Mouse (Mus musculus): ENCODE results near the gene Mxi1. TPM values are rescaled to one million over a fixed set of nuclear protein-coding genes. Genes with fewer than 3 reads are reported as not detected.
"Not testable (repeated sequence)": the region's sequence is repeated elsewhere in the genome, so short reads cannot be mapped to it uniquely, and the experiment has no call there.

Mxi1 gene
- polyA plus RNA-seq, 1 experiment from 2014 or later: 59.3 TPM

DNA sequence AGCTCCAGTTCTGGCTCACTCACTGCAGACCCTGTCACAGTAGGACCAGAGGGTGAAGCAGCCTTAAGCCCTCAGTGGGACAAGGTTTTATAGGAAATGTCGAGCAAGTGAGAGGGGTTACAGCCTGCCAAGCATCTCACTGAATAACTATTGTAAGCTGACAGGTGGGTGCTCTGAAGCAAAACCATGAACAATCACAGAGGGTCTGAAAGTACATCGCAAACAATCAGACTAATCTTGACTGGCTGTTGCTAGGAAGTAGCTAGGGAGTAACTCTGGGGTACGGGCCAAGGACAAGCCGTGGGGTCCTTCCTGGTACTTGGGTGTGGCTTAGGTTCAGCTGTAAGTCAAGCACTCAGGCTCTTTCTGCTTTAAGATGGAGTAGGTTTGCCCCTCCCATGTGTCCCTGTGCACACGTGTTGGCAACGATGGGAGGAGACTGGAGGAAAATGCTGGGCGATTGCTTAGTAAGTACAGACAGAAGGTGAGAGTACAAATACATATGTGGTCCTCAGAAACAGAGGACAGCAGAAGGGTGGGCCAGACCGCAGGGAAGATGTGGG is 82.5 kb downstream of the Mxi1 start:
- Histone ChIP-seq H3K4me2 (ENCODE audit: low read length) (no peak overlapping the region), H3K27ac (replicated peaks; ENCODE audit: low read depth, low read length) (no peak overlapping the region), H3K36me3 (ENCODE audit: control insufficient read depth, insufficient read depth, low read length) (peaks cover 12% of the 10 kb centered on the region), H3K9ac (replicated peaks; ENCODE audit: low read length) (no peak overlapping the region), H3K27me3 (ENCODE audit: control insufficient read depth, insufficient read depth, low read length) (no peaks in the 10 kb centered on the region), H3K4me1 (ENCODE audit: control insufficient read depth, insufficient read depth, low read length) (peaks cover 15% of the 10 kb centered on the region), H3K9me3 (ENCODE audit: control insufficient read depth, low read length) (no peaks in the 10 kb centered on the region), H3K4me3 (replicated peaks; ENCODE audit: low read depth, low read length) (no peak overlapping the region)
- no peak for ATAC-seq (ENCODE audit: low FRiP score, low TSS enrichment)
- no peak for DNase-seq
- WGBS: 44% methylated on average over 8 of the region's 8 CpGs

DNA sequence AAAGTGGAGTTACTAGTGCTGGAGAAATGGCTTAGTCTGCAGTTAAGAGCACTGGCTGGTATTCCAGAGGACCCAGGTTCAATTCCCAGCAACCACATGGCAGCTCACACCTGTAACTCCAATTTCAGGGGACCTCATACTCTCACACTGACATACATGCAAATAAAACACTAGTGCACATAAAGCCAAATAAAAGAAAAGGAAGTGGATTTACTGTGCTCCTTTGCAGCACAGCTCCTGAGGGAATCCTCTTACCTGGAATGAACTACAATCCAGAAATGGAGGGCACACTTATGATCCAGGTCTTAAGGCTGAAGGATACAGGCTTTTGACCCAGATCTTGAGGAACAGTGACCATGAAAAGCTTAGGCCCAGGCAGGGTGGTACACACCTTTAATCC is 83.3 kb downstream of the Mxi1 start:
- DNase-seq (no peak), ATAC-seq (ENCODE audit: low FRiP score, low TSS enrichment) (no peak)
- Histone ChIP-seq H3K4me2 (ENCODE audit: low read length) (no peak overlapping the region), H3K9ac (replicated peaks; ENCODE audit: low read length) (no peak overlapping the region), H3K9me3 (ENCODE audit: control insufficient read depth, low read length) (no peaks in the 10 kb centered on the region), H3K27me3 (ENCODE audit: control insufficient read depth, insufficient read depth, low read length) (no peaks in the 10 kb centered on the region), H3K4me1 (ENCODE audit: control insufficient read depth, insufficient read depth, low read length) (peaks cover 15% of the 10 kb centered on the region), H3K4me3 (replicated peaks; ENCODE audit: low read depth, low read length) (no peak overlapping the region), H3K27ac (replicated peaks; ENCODE audit: low read depth, low read length) (no peak overlapping the region), H3K36me3 (ENCODE audit: control insufficient read depth, insufficient read depth, low read length) (peaks cover 5% of the 10 kb centered on the region)

DNA sequence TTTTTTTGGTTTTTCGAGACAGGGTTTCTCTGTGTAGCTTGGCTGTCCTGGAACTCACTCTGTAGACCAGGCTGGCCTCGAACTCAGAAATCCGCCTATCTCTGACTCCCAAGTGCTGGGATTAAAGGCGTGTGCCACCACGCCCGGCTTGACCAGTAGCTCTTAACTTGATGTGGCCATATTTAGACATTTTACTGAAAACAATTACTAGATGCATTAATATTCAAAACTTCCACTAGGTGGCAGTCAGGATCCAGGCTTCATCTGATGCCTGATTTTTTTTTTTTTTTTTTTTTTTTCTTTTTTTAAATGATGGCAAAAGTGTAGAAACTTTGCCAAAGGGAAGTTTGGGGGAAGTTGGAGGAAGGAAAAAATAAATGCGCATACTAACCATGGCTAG is 84.2 kb downstream of the Mxi1 start:
- H3K4me1 ChIP-seq (ENCODE audit: control insufficient read depth, insufficient read depth, low read length): 0 out of 2 replicates have a peak, but pooled peaks cover 8% of the 10 kb centered on the region
- H3K27ac ChIP-seq (replicated peaks; ENCODE audit: low read depth, low read length): no peak overlapping the region
- no peaks in the 10 kb centered on the region for H3K36me3 ChIP-seq (ENCODE audit: control insufficient read depth, insufficient read depth, low read length)
- no peaks in the 10 kb centered on the region for H3K9me3 ChIP-seq (ENCODE audit: control insufficient read depth, low read length)
- H3K4me3 ChIP-seq (replicated peaks; ENCODE audit: low read depth, low read length): no peak overlapping the region
- WGBS: 15% methylated on average over 7 of the region's 7 CpGs
- H3K27me3 ChIP-seq (ENCODE audit: control insufficient read depth, insufficient read depth, low read length): no peaks in the 10 kb centered on the region
- H3K9ac ChIP-seq (replicated peaks; ENCODE audit: low read length): no peak overlapping the region
- H3K4me2 ChIP-seq (ENCODE audit: low read length): no peak overlapping the region
- ATAC-seq (ENCODE audit: low FRiP score, low TSS enrichment): no peak
- peak; percentile 87 for DNase-seq

DNA sequence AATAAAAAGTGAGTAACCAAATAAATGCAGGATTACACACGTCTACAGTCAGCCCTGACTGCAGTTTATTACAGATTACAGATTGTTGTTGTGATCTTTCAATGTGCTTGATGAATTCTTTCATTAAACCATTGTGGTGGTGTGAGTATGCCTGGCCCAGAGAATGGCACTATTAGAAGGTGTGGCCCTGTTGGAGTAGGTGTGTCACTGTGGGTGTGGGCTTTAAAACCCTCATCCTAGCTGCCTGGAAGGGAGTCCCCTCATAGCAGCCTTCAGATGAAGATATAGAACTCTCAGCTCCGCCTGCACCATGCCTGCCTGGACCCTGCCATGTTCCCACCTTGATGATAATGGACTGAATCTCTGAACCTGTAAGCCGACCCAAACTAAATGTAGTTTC is 84.6 kb downstream of the Mxi1 start:
- not testable (repeated sequence) for ATAC-seq (ENCODE audit: low FRiP score, low TSS enrichment); H3K4me3 ChIP-seq (replicated peaks; ENCODE audit: low read depth, low read length); H3K27ac ChIP-seq (replicated peaks; ENCODE audit: low read depth, low read length); H3K36me3 ChIP-seq (ENCODE audit: control insufficient read depth, insufficient read depth, low read length); DNase-seq; H3K9me3 ChIP-seq (ENCODE audit: control insufficient read depth, low read length); H3K9ac ChIP-seq (replicated peaks; ENCODE audit: low read length); H3K4me1 ChIP-seq (ENCODE audit: control insufficient read depth, insufficient read depth, low read length); H3K4me2 ChIP-seq (ENCODE audit: low read length); H3K27me3 ChIP-seq (ENCODE audit: control insufficient read depth, insufficient read depth, low read length)
- WGBS: 65% methylated on average over 3 of the region's 3 CpGs

DNA sequence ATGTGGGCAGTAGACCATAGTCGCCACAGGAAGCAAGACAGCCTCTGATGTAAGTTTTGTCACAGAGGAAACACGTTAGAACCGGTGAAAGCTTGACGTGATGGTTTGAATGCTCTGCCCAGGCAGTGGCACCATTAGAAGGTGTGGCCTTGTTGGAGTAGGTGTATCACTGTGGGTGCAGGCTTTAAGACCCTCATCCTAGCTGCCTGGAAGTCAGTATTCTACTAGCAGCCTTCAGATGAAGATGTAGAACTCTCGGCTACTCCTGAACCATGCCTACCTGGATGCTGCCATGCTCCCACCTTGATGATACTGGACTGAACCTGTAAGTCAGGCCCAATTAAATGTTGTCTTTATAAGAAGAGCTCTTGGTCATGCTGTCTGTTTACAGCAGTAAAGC is 85.5 kb downstream of the Mxi1 start:
- H3K9ac ChIP-seq (replicated peaks; ENCODE audit: low read length); H3K27ac ChIP-seq (replicated peaks; ENCODE audit: low read depth, low read length); H3K4me2 ChIP-seq (ENCODE audit: low read length); DNase-seq; H3K9me3 ChIP-seq (ENCODE audit: control insufficient read depth, low read length); H3K27me3 ChIP-seq (ENCODE audit: control insufficient read depth, insufficient read depth, low read length); H3K36me3 ChIP-seq (ENCODE audit: control insufficient read depth, insufficient read depth, low read length); H3K4me3 ChIP-seq (replicated peaks; ENCODE audit: low read depth, low read length); ATAC-seq (ENCODE audit: low FRiP score, low TSS enrichment); H3K4me1 ChIP-seq (ENCODE audit: control insufficient read depth, insufficient read depth, low read length): not testable (repeated sequence)
- 38% methylated on average over 5 of the region's 5 CpGs for WGBS

DNA sequence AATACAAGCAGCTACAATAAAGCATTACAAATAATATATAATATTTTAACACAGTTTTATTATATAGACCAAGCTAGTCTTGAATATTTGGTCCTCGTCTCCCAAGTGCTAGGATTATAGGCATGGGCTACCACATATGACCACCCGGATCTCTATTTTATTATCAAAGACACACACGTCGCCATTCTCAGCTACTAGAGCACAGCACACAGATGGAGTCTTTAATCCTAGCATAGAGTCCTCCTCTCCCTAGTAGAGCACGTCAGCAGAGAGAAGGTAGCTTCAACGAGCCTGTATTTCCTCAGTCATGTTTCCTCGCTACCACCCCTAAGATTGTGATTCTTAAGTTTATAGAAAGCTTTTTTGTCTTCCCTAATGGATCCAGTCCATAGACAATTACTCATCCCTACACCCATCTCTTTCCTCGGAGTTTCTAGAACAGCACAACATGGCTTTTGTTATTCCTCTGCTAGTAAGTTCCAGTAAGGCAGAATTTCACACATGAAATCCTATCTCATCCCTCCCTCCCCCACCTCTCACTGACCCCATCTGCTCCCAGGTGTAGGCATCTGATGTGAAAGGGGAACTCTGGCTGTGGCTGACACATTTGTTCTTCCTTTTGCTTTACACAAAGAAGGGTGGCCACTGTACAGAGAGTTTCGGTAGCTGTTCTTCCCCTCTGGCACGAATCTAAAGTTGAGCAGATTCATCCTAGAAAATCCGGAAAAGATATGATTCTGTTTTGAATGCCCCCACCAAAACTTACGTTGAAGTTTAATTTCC is 87.3 kb downstream of the Mxi1 start:
- ATAC-seq (ENCODE audit: low FRiP score, low TSS enrichment): no peak
- H3K9ac ChIP-seq (replicated peaks; ENCODE audit: low read length): no peak overlapping the region

DNA sequence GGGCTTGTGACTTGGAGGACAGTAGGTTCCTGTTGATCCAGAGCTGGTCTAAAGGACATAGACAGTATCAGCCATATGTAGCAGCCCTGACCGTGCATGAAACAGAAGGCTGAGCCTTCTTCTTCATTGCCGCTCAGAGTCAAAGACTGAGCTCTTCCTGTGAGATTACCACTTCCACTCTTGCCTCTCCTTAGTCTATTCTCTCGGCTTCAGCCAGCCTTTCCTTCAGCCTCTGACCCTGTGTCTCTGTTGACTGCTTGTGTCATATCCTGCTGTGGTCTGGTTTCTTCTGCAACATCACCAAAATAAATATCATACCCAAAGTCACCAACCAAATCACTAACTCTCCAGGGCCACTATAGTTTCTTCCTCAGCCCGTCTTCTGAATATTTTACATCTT is 88.9 kb downstream of the Mxi1 start:
- Histone ChIP-seq H3K4me2 (ENCODE audit: low read length) (no peak overlapping the region), H3K9ac (replicated peaks; ENCODE audit: low read length) (no peak overlapping the region), H3K27me3 (ENCODE audit: control insufficient read depth, insufficient read depth, low read length) (no peaks in the 10 kb centered on the region), H3K9me3 (ENCODE audit: control insufficient read depth, low read length) (no peaks in the 10 kb centered on the region), H3K27ac (replicated peaks; ENCODE audit: low read depth, low read length) (no peak overlapping the region), H3K4me1 (ENCODE audit: control insufficient read depth, insufficient read depth, low read length) (no peaks in the 10 kb centered on the region), H3K36me3 (ENCODE audit: control insufficient read depth, insufficient read depth, low read length) (no peaks in the 10 kb centered on the region), H3K4me3 (replicated peaks; ENCODE audit: low read depth, low read length) (no peak overlapping the region)
- WGBS: 93% methylated on average over 4 of the region's 4 CpGs
- ATAC-seq (ENCODE audit: low FRiP score, low TSS enrichment) (no peak), DNase-seq (no peak)

More for the DNA sequence above, 87.3 kb downstream of the Mxi1 start:
- Histone ChIP-seq H3K9me3 (ENCODE audit: control insufficient read depth, low read length) (no peaks in the 10 kb centered on the region), H3K4me3 (replicated peaks; ENCODE audit: low read depth, low read length) (no peak overlapping the region), H3K27ac (replicated peaks; ENCODE audit: low read depth, low read length) (no peak overlapping the region), H3K4me1 (ENCODE audit: control insufficient read depth, insufficient read depth, low read length) (no peaks in the 10 kb centered on the region), H3K4me2 (ENCODE audit: low read length) (no peak overlapping the region), H3K27me3 (ENCODE audit: control insufficient read depth, insufficient read depth, low read length) (no peaks in the 10 kb centered on the region), H3K36me3 (ENCODE audit: control insufficient read depth, insufficient read depth, low read length) (no peaks in the 10 kb centered on the region)
- 89% methylated on average over 12 of the region's 12 CpGs for WGBS
- DNase-seq: no peak

DNA sequence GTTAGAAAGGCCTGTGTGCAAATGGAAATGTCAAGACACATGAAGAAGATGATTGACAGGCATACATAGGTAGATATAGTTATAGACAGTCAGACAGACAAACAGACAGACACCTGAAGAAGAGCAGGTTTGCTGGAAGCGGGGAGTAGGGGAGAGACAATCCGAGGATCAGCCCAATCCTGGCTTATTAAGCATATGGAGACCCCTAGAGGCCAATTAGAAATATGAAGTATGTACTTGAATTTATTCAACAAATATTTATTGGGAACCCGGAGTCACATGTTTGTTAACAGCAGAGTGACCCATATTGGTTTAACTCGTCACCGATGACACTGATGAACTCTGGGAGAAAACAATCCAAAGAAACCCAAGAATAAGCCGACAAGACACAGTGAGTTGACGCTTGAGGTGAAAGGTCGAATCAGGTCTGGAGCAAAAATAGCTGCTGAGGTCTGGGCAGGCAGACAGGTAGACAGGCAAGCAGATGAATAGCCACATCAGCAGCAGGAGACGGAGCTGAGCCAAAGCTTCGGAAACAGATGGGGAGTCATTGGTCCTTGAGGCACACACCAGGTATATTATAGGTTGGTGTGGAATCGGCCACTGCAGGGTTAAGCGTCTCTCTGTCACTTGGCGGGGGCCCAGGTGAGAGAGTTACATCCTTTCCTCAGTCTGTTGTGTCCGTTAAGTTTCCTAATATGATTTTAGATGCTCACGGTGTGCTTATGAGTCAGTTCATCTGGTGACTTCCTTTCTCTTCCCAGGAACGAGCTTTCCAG is 90.2 kb downstream of the Mxi1 start:
- H3K9ac ChIP-seq (replicated peaks; ENCODE audit: low read length): no peak overlapping the region

More for the DNA sequence above, 90.2 kb downstream of the Mxi1 start:
- no peaks in the 10 kb centered on the region for H3K4me1 ChIP-seq (ENCODE audit: control insufficient read depth, insufficient read depth, low read length)
- no peaks in the 10 kb centered on the region for H3K36me3 ChIP-seq (ENCODE audit: control insufficient read depth, insufficient read depth, low read length)
- DNase-seq (no peak), ATAC-seq (ENCODE audit: low FRiP score, low TSS enrichment) (no peak)
- 88% methylated on average over 16 of the region's 16 CpGs for WGBS
- H3K4me2 ChIP-seq (ENCODE audit: low read length): no peak overlapping the region
- no peak overlapping the region for H3K27ac ChIP-seq (replicated peaks; ENCODE audit: low read depth, low read length)
- H3K4me3 ChIP-seq (replicated peaks; ENCODE audit: low read depth, low read length): no peak overlapping the region
- no peaks in the 10 kb centered on the region for H3K27me3 ChIP-seq (ENCODE audit: control insufficient read depth, insufficient read depth, low read length)
- H3K9me3 ChIP-seq (ENCODE audit: control insufficient read depth, low read length): no peaks in the 10 kb centered on the region
